ENCODE assay signal across 12 mouse cellular contexts in genomic region chr7:101376701-101377340, GRCm38 (mm10). TPM values are rescaled to one million over a fixed set of nuclear protein-coding genes. Genes with fewer than 3 reads are reported as not detected.
DNase-seq lines count a peak whose midpoint lies in the region; ATAC-seq and TF ChIP-seq lines count a peak whose summit lies in the region.
"Had no signal": no experiment of that assay in that cellular context is flagged by ENCODE, and none has a peak within 500 bp of the region (broad histone marks: within the 10 kb centered on the region; RNA-seq: fewer than 3 reads in every experiment).

No protein-coding gene starts in this region.

- H3K9me3 ChIP-seq in forebrain, embryonic 14.5 days (replicated peaks; ENCODE audit: control insufficient read depth, low read length) = no peaks in the 10 kb centered on the region
- H3K9me3 ChIP-seq in forebrain, embryonic 10.5 days = no peaks in the 10 kb centered on the region
- H3K9me3 ChIP-seq in intestine, postnatal 0 days (ENCODE audit: control insufficient read depth) = no peaks in the 10 kb centered on the region
- H3K9me3 ChIP-seq: limb, embryonic 15.5 days; midbrain, embryonic 12.5 days had no signal

- no peaks in the 10 kb centered on the region for H3K27me3 ChIP-seq in forebrain, embryonic 14.5 days (replicated peaks; ENCODE audit: control insufficient read depth, insufficient read depth, low read length)
- no peaks in the 10 kb centered on the region for H3K27me3 ChIP-seq in forebrain, embryonic 10.5 days (ENCODE audit: poor library complexity, severe bottlenecking)
- H3K27me3 ChIP-seq in intestine, postnatal 0 days (replicated peaks; ENCODE audit: control insufficient read depth, insufficient read depth, low read length) = no peaks in the 10 kb centered on the region
- H3K27me3 ChIP-seq: limb, embryonic 15.5 days; midbrain, embryonic 12.5 days had no signal

- no peak overlapping the region for H3K4me2 ChIP-seq in forebrain, embryonic 14.5 days (ENCODE audit: low read length)
- H3K4me2 ChIP-seq in intestine, postnatal 0 days (replicated peaks; ENCODE audit: low read depth) = no peak overlapping the region
- H3K4me2 ChIP-seq: midbrain, embryonic 12.5 days had no signal

- no peak overlapping the region for H3K9ac ChIP-seq in forebrain, embryonic 14.5 days (ENCODE audit: low read length)
- H3K9ac ChIP-seq in intestine, postnatal 0 days (ENCODE audit: low read depth, low read length) = no peak overlapping the region
- H3K9ac ChIP-seq: limb, embryonic 15.5 days; midbrain, embryonic 12.5 days had no signal

- WGBS in forebrain, embryonic 14.5 days = 51% methylated on average over 10 of the region's 10 CpGs
- WGBS in forebrain, embryonic 10.5 days = 86% methylated on average over 10 of the region's 10 CpGs
- WGBS in intestine, postnatal 0 days = 73% methylated on average over 10 of the region's 10 CpGs

- H3K4me1 ChIP-seq in forebrain, embryonic 14.5 days (ENCODE audit: control insufficient read depth, insufficient read depth, low read length) = peaks cover 8% of the 10 kb centered on the region
- peaks cover 31% of the 10 kb centered on the region for H3K4me1 ChIP-seq in forebrain, embryonic 10.5 days
- H3K4me1 ChIP-seq in intestine, postnatal 0 days (replicated peaks; ENCODE audit: control insufficient read depth, insufficient read depth, low read length) = no peaks in the 10 kb centered on the region; the same call in 1 of the 2 replicates

- TF ChIP-seq CTCF in intestine, postnatal 0 days (IDR thresholded peaks at IDR 0.05; ENCODE audit: low read depth) = no peak

- H3K4me3 ChIP-seq in forebrain, embryonic 14.5 days (ENCODE audit: low read depth, low read length) = no peak overlapping the region
- no peak overlapping the region for H3K4me3 ChIP-seq in forebrain, embryonic 10.5 days
- no peak overlapping the region for H3K4me3 ChIP-seq in intestine, postnatal 0 days (ENCODE audit: low read depth, low read length)
- H3K4me3 ChIP-seq: midbrain, embryonic 12.5 days had no signal

- ATAC-seq in forebrain, embryonic 14.5 days = peak; percentile 81
- ATAC-seq in intestine, postnatal 0 days = no peak

- H3K36me3 ChIP-seq in forebrain, embryonic 14.5 days (ENCODE audit: control insufficient read depth, insufficient read depth, low read length) = no peaks in the 10 kb centered on the region
- no peaks in the 10 kb centered on the region for H3K36me3 ChIP-seq in forebrain, embryonic 10.5 days (replicated peaks)
- peaks cover 13% of the 10 kb centered on the region; the same call in 1 of the 2 replicates for H3K36me3 ChIP-seq in intestine, postnatal 0 days (ENCODE audit: control insufficient read depth, insufficient read depth)
- H3K36me3 ChIP-seq: limb, embryonic 15.5 days; midbrain, embryonic 12.5 days had no signal

- H3K27ac ChIP-seq in forebrain, embryonic 14.5 days (ENCODE audit: low read depth, low read length) = no peak overlapping the region
- no peak overlapping the region for H3K27ac ChIP-seq in forebrain, embryonic 10.5 days
- peak overlapping the region; percentile 78 for H3K27ac ChIP-seq in intestine, postnatal 0 days (ENCODE audit: low read depth, low read length)
- H3K27ac ChIP-seq: midbrain, embryonic 12.5 days had no signal

- peak; percentile 76 for DNase-seq in forebrain, embryonic 14.5 days (ENCODE audit: low spot score)
- no peak for DNase-seq in forebrain, embryonic 10.5 days (ENCODE audit: extremely low spot score, low spot score)
- peak; percentile 53 for DNase-seq in layer of hippocampus, adult 9-11 months
- no peak for DNase-seq in layer of hippocampus, postnatal 36 days
- peak; percentile 36 for DNase-seq in MN1 (ENCODE audit: low spot score)
- DNase-seq in right cerebral cortex, adult 18-20 months = no peak
- DNase-seq in kidney, postnatal 36 days = no peak
- DNase-seq: cerebellum, adult 2 months; right cerebral cortex, postnatal 4 days had no signal

RNA-seq across cellular contexts. Expression of gene Arap1, which starts 29.0 kb away (rescaled TPM):
- polyA plus RNA-seq in forebrain, embryonic 14.5 days (2014; fragmentation: Nextera tagmentation; extraction: Ambion mirVana) = 5.8 and 6.5 TPM in 2 replicates
- polyA plus RNA-seq in forebrain, embryonic 10.5 days (2016; fragmentation: Nextera tagmentation; extraction: Ambion mirVana) = 11.7 and 12.9 TPM in 2 replicates
- total RNA-seq in layer of hippocampus, postnatal 36 days (2021) = 10 to 100 TPM; 20.1 to 20.8 TPM
- polyA plus RNA-seq in intestine, postnatal 0 days (2015; fragmentation: Nextera tagmentation; extraction: Ambion mirVana) = 31.2 and 35.3 TPM in 2 replicates

RNA-seq across cellular contexts. Expression of gene Gm45837, which starts 33.9 kb away (rescaled TPM):
- polyA plus RNA-seq in forebrain, embryonic 14.5 days (2014; fragmentation: Nextera tagmentation; extraction: Ambion mirVana) = not detected in 2 replicates
- polyA plus RNA-seq in forebrain, embryonic 10.5 days (2016; fragmentation: Nextera tagmentation; extraction: Ambion mirVana) = not detected in 2 replicates
- total RNA-seq in layer of hippocampus, postnatal 36 days (2021) = 1 to 10 TPM in 1 of 2 experiments, not detected in 1; 3.0 TPM
- polyA plus RNA-seq in intestine, postnatal 0 days (2015; fragmentation: Nextera tagmentation; extraction: Ambion mirVana) = not detected in 2 replicates
- polyA plus RNA-seq: midbrain, embryonic 12.5 days had no signal

RNA-seq across cellular contexts. Expression of gene Pde2a, which starts 44.7 kb away (rescaled TPM):
- polyA plus RNA-seq in forebrain, embryonic 14.5 days (2014; fragmentation: Nextera tagmentation; extraction: Ambion mirVana) = 27.0 and 34.7 TPM in 2 replicates
- 16.2 and 16.3 TPM in 2 replicates for polyA plus RNA-seq in forebrain, embryonic 10.5 days (2016; fragmentation: Nextera tagmentation; extraction: Ambion mirVana)
- 100 to 1,000 TPM; 300 to 301 TPM for total RNA-seq in layer of hippocampus, postnatal 36 days (2021)
- 11.1 and 11.2 TPM in 2 replicates for polyA plus RNA-seq in intestine, postnatal 0 days (2015; fragmentation: Nextera tagmentation; extraction: Ambion mirVana)

RNA-seq across cellular contexts. Expression of gene Stard10, which starts 59.9 kb away (rescaled TPM):
- 8.0 and 8.1 TPM in 2 replicates for polyA plus RNA-seq in forebrain, embryonic 14.5 days (2014; fragmentation: Nextera tagmentation; extraction: Ambion mirVana)
- 9.1 and 9.6 TPM in 2 replicates for polyA plus RNA-seq in forebrain, embryonic 10.5 days (2016; fragmentation: Nextera tagmentation; extraction: Ambion mirVana)
- 10 to 100 TPM; 22.7 to 23.3 TPM for total RNA-seq in layer of hippocampus, postnatal 36 days (2021)
- 63.7 and 71.7 TPM in 2 replicates for polyA plus RNA-seq in intestine, postnatal 0 days (2015; fragmentation: Nextera tagmentation; extraction: Ambion mirVana)

Comparison
In these comparisons a context has a peak if more than half of its experiments do, and no peak if none do; other contexts are left out.
1. DNase-seq: peak in forebrain, embryonic 14.5 days (single experiment), layer of hippocampus, adult 9-11 months (single experiment) and MN1 (single experiment); none in forebrain, embryonic 10.5 days (single experiment), layer of hippocampus, postnatal 36 days (0 of 2), right cerebral cortex, adult 18-20 months (single experiment) and kidney, postnatal 36 days (0 of 2).